Mouse (Mus musculus): Measurements from ENCODE around the gene Iqsec1.

DNA sequence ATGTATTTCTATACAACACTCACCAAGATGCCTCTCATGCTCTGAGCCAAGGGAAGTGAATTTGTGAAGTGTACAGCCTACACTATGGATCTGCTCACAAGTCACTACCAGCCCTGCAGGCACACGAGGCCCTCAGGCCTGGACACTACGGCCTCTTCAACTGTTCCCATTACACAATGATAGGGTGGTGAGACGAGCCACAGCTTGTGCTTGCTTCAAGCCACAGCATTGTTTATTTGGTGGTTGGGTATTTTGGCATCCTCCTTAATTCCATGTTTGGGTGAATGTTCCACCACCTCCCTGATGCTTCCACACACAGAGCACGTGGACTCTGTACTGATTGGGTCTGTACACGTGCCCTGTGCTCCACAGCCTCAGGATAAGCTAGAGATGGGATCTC lies 216.4 kb downstream of the Iqsec1 start:
- TF ChIP-seq CTCF (conservative IDR thresholded peaks at IDR 0.05 in 1 of 2, IDR thresholded peaks at IDR 0.05 in 1 of 2; ENCODE audit: low read depth in 2 of 2, low read length in 2 of 2) (no peak), TCF12 (IDR thresholded peaks at IDR 0.05; ENCODE audit: low read depth, low read length) (no peak), CHD1 (IDR thresholded peaks at IDR 0.05; ENCODE audit: low read depth, low read length) (no peak), BHLHE40 (IDR thresholded peaks at IDR 0.05; ENCODE audit: low read depth, low read length) (no peak), ZMIZ1 (IDR thresholded peaks at IDR 0.05; ENCODE audit: low read depth, low read length) (no peak), JUN (IDR thresholded peaks at IDR 0.05; ENCODE audit: insufficient read depth, low read depth, low read length) (no peak), ZKSCAN1 (IDR thresholded peaks at IDR 0.05; ENCODE audit: borderline replicate concordance, low read depth, low read length) (no peak), SIN3A (IDR thresholded peaks at IDR 0.05; ENCODE audit: low read length) (no peak), MEF2A (IDR thresholded peaks at IDR 0.05; ENCODE audit: borderline replicate concordance, low read depth, low read length) (no peak), EP300 (IDR thresholded peaks at IDR 0.05; ENCODE audit: low read length) (no peak), POLR2A (IDR thresholded peaks at IDR 0.05; ENCODE audit: low read depth, low read length) (no peak), E2F4 (IDR thresholded peaks at IDR 0.05; ENCODE audit: insufficient replicate concordance, low read depth, low read length) (no peak), USF2 (conservative IDR thresholded peaks at IDR 0.05; ENCODE audit: low read depth, low read length) (no peak)
